Mouse (Mus musculus) induced T-regulatory cell, adult 2 months (primary cell): ENCODE measurements at regions not wholly inside any gene's neighbourhood (a gene's known extent, or its start where the extent isn't known, plus 50 kb on each side); places are given as distances from the start of the nearest gene placed in this dataset.
A peak's percentile ranks its signal among the peaks of the same experiment; 100 is the strongest.

Experiments used
- DNase-seq: peaks from one replicate; pipeline ENCODE4 v3.0.0-alpha.2; 2012; ENCODE audit warnings: low read depth

DNA sequence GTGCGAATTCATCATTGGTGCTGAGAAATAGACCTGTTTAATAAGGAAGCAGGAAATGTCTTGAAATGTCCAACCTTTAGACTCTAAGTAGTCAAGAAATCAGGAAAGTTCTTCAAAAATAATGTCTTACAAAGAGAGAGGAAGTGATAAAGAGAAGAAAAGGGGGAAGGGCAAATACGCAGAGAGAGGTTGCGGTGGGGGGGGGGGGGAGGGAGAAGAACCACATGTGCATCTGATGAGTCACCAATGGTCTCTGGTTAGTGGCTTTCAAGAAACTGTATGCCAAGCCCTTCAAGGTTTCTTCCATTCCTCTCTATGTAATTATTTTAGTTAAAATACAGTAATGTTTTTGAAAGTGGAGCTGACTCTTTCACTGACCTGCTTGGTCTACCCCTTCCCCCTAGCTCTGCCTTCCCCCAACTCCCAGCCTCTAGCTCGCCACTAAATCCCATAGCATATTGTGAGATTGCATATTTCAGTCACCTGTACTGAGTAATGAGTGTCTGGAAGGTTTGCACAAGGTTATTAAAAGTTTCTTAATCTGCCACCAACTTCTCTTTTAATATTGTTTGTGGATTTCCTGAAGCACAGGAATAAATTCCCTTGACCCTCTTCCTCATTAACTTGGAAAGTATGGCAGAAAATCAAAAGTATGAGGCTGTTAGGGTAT is 70.8 kb upstream of the Tle4 start:
- DNase-seq: peak; percentile 22

- DNase-seq: no peak
Measured at GRCm38 (mm10) chr19:14664682-14665417, 67.0 kb upstream of the Tle4 start.

- no peak for DNase-seq
Measured at GRCm38 (mm10) chr19:14664096-14664586, 66.3 kb upstream of the Tle4 start.

DNA sequence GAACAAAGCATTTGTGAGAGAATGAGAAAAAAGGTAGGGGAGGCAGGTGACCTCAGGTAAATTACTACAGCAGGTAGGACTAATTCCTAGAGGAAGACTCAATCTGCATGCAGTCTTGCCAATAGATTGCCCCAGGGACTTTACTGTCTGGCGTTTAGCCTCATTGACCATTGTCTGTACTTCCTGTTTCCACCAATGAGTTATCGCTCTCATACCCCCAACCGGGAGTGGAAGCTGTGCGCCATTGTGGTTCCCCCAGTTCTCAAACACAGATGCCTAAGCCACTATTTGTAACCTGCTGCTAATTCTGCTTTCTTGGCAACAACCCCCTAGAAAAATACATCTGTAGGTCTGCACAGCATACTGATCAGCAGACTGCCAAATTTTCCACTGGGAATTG is 65.5 kb upstream of the Tle4 start:
- DNase-seq: no peak

- no peak for DNase-seq
Measured at GRCm38 (mm10) chr19:14659725-14660124, 61.9 kb upstream of the Tle4 start.

- no peak for DNase-seq
Measured at GRCm38 (mm10) chr19:14658479-14658878, 60.6 kb upstream of the Tle4 start.

DNA sequence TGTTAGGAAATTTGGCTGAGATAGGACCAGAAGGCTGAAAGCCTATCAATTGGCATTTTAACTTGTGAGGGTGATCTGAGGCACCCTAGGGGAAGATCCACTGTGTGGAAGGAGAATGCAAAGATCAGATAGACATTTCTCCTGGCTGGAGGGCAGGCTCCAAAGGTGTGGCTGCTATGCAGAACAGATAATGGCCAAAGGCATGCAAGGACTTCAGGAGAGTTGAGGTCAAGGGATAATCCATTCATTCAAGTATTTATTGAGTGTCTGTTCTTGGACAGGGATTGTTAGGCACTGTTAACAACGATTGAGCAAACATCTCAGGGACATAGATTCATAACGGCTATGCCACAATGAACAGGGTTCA is 58.2 kb upstream of the Tle4 start:
- no peak for DNase-seq

DNA sequence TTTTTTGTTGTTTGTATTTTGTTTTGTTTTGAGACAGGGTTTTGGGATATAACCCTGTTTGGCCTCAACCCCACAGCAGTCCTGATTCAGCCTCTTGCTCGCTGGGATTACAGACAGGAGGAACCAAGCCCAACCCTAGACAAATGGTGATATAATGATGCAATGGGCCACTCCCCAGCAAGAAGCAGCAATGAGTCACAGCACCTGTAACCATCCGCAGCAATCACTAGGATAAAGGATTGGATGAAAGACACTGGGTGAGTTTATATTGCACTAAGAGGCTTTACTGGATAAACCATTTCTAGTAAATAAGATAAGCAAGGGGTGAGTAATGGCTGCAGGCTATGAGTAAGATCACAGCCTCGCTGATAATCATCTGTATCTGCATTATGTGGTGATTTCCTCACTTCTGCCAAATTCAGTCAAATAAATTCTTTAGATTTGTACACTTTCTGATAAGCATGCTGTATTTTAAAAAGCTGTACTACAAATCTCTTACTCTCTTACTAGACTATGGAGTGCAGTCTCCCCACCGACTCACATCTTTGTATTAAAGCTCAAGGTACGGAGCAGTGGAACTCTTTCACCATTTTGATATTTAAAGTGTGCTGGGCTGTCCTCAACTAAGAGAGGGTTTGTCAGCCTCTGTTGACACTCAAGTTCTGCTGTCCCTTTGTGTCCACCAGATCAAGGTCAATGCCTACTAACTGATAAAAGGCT is 57.6 kb upstream of the Tle4 start:
- DNase-seq: no peak
